Mouse (Mus musculus): Measurements from ENCODE around the gene Mctp1.

GRCm38 (mm10) chr13:77049736-77050135 is 665.4 kb downstream of the Mctp1 start:
- TF ChIP-seq POLR2A (IDR thresholded peaks at IDR 0.05; ENCODE audit: insufficient read depth, low read length) (no peak), CTCF (IDR thresholded peaks at IDR 0.05; ENCODE audit: low read depth, low read length) (no peak)
